Mouse (Mus musculus) E14TG2a.4 (cell line): ENCODE data around the gene Frmd5.
A peak's percentile ranks its signal among the peaks of the same experiment; 100 is the strongest.

Experiments
- H3K27me3 ChIP-seq: 2 replicates; pipeline ENCODE4 v1.6.1; 2014; ENCODE audit warnings: low read length, control low read depth; ENCODE audit not compliant: insufficient read depth
- H3K36me3 ChIP-seq: 2 replicates; pipeline ENCODE4 v1.6.1; 2014; ENCODE audit warnings: low read length, control low read depth; ENCODE audit not compliant: insufficient read depth
- H3K4me1 ChIP-seq: replicated peaks from 2 replicates; pipeline ENCODE4 v1.6.1; 2014; ENCODE audit warnings: low read depth, low read length, control low read depth
- H3K4me3 ChIP-seq: replicated peaks from 2 replicates; pipeline ENCODE4 v1.5.1; 2014; ENCODE audit warnings: mild to moderate bottlenecking, low read length
- H3K9me3 ChIP-seq: 2 replicates; pipeline ENCODE4 v1.6.1; 2014; ENCODE audit warnings: low read length, control low read depth
- CTCF ChIP-seq: conservative IDR thresholded peaks from 2 replicates; pipeline ENCODE4 v1.5.1; 2014; ENCODE audit warnings: low read length
- NANOG ChIP-seq: IDR thresholded peaks from 2 replicates; pipeline ENCODE4 v1.6.1; 2014; ENCODE audit warnings: borderline replicate concordance, low read length, mixed read lengths
- POU5F1 ChIP-seq: IDR thresholded peaks from 2 replicates; pipeline ENCODE4 v1.6.1; 2014; ENCODE audit warnings: low read length, borderline replicate concordance

Frmd5 gene

GRCm38 (mm10) chr2:121719000-121719399 is 87.9 kb downstream of the Frmd5 start:
- no peaks in the 10 kb centered on the region for H3K9me3 ChIP-seq
- H3K27me3 ChIP-seq, result no peaks in the 10 kb centered on the region
- peaks cover 7% of the 10 kb centered on the region for H3K4me1 ChIP-seq
- H3K4me3 ChIP-seq, result no peak overlapping the region
- TF ChIP-seq POU5F1 (no peak), NANOG (no peak), CTCF (no peak)
- H3K36me3 ChIP-seq, result no peaks in the 10 kb centered on the region

- no peaks in the 10 kb centered on the region for H3K36me3 ChIP-seq
- H3K4me1 ChIP-seq, result peaks cover 17% of the 10 kb centered on the region
- no peaks in the 10 kb centered on the region for H3K27me3 ChIP-seq
- no peak overlapping the region for H3K4me3 ChIP-seq
- no peak for TF ChIP-seq POU5F1
- TF ChIP-seq CTCF, result no peak
- TF ChIP-seq NANOG, result no peak
- no peaks in the 10 kb centered on the region for H3K9me3 ChIP-seq
Observed at GRCm38 (mm10) chr2:121717133-121717532, 89.8 kb downstream of the Frmd5 start.

- Histone ChIP-seq H3K36me3 (no peaks in the 10 kb centered on the region), H3K27me3 (no peaks in the 10 kb centered on the region), H3K4me1 (peaks cover 32% of the 10 kb centered on the region), H3K4me3 (no peak overlapping the region), H3K9me3 (no peaks in the 10 kb centered on the region)
- no peak for TF ChIP-seq CTCF
- no peak for TF ChIP-seq NANOG
- no peak for TF ChIP-seq POU5F1
Observed at GRCm38 (mm10) chr2:121713567-121713966, 93.3 kb downstream of the Frmd5 start.

GRCm38 (mm10) chr2:121711748-121712384 is 95.0 kb downstream of the Frmd5 start:
- no peak for TF ChIP-seq NANOG
- no peak for TF ChIP-seq CTCF
- TF ChIP-seq POU5F1, result no peak
- H3K27me3 ChIP-seq, result no peaks in the 10 kb centered on the region

GRCm38 (mm10) chr2:121709096-121709495 is 97.8 kb downstream of the Frmd5 start:
- TF ChIP-seq CTCF (no peak), POU5F1 (no peak), NANOG (no peak)
- Histone ChIP-seq H3K27me3 (no peaks in the 10 kb centered on the region), H3K36me3 (no peaks in the 10 kb centered on the region)

More at GRCm38 (mm10) chr2:121711748-121712384, 95.0 kb downstream of the Frmd5 start:
- Histone ChIP-seq H3K36me3 (no peaks in the 10 kb centered on the region), H3K4me1 (peaks cover 32% of the 10 kb centered on the region), H3K9me3 (no peaks in the 10 kb centered on the region), H3K4me3 (no peak overlapping the region)

GRCm38 (mm10) chr2:121707461-121707860 is 99.4 kb downstream of the Frmd5 start:
- Histone ChIP-seq H3K4me3 (no peak overlapping the region), H3K36me3 (no peaks in the 10 kb centered on the region), H3K27me3 (no peaks in the 10 kb centered on the region), H3K4me1 (peaks cover 22% of the 10 kb centered on the region), H3K9me3 (no peaks in the 10 kb centered on the region)
- TF ChIP-seq POU5F1 (no peak), CTCF (no peak), NANOG (no peak)

More at GRCm38 (mm10) chr2:121709096-121709495, 97.8 kb downstream of the Frmd5 start:
- Histone ChIP-seq H3K4me1 (peaks cover 30% of the 10 kb centered on the region), H3K4me3 (no peak overlapping the region), H3K9me3 (no peaks in the 10 kb centered on the region)

GRCm38 (mm10) chr2:121705756-121706155 is 101.1 kb downstream of the Frmd5 start:
- Histone ChIP-seq H3K36me3 (no peaks in the 10 kb centered on the region), H3K4me1 (peaks cover 15% of the 10 kb centered on the region), H3K9me3 (no peaks in the 10 kb centered on the region), H3K27me3 (no peaks in the 10 kb centered on the region), H3K4me3 (no peak overlapping the region)
- no peak for TF ChIP-seq CTCF
- TF ChIP-seq NANOG, result no peak
- TF ChIP-seq POU5F1, result no peak

GRCm38 (mm10) chr2:121699331-121699730 is 107.6 kb downstream of the Frmd5 start:
- H3K9me3 ChIP-seq, result no peaks in the 10 kb centered on the region
- no peak overlapping the region for H3K4me3 ChIP-seq
- TF ChIP-seq NANOG (no peak), CTCF (no peak), POU5F1 (no peak)
- peaks cover 10% of the 10 kb centered on the region for H3K4me1 ChIP-seq
- no peaks in the 10 kb centered on the region for H3K36me3 ChIP-seq
- H3K27me3 ChIP-seq, result no peaks in the 10 kb centered on the region

GRCm38 (mm10) chr2:121695436-121695835 is 111.5 kb downstream of the Frmd5 start:
- TF ChIP-seq CTCF, result peak; percentile 49
- TF ChIP-seq POU5F1, result no peak
- Histone ChIP-seq H3K4me3 (no peak overlapping the region), H3K9me3 (no peaks in the 10 kb centered on the region), H3K36me3 (no peaks in the 10 kb centered on the region), H3K27me3 (no peaks in the 10 kb centered on the region), H3K4me1 (peaks cover 3% of the 10 kb centered on the region)
